Mouse (Mus musculus): ENCODE data around the gene Rgs6. TPM values are rescaled to one million over a fixed set of nuclear protein-coding genes. Genes with fewer than 3 reads are reported as not detected.

The Rgs6 gene
- polyA plus RNA-seq, 1 experiment: 0.14 TPM

DNA sequence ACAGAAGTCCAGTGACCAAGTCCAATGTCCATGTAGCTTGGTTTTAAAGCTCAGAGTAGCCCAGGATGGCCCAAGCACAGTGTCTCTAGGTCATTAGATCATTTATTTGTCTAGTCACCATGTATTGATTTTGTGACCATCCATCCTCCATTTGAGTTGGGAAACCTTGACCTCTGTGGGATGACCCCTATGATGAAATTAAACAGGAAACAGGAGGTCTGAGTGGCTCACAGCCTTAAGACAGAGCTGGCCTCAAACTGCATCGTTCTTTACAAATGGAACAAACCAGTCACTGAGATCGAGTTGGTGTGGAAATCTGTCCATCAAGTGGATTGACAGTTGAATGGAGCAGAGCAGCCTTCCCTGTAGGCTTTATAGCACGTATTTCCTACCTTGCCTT, 536.0 kb downstream of the Rgs6 start:
- Histone ChIP-seq H3K36me3 (ENCODE audit: control insufficient read depth, insufficient read depth, low read length) (no peaks in the 10 kb centered on the region), H3K27ac (ENCODE audit: insufficient read depth, low read length) (no peak overlapping the region), H3K4me3 (ENCODE audit: extremely low read depth, insufficient read depth, insufficient read length) (no peak overlapping the region), H3K27me3 (ENCODE audit: control insufficient read depth, insufficient read depth, low read length) (no peaks in the 10 kb centered on the region), H3K4me1 (ENCODE audit: control insufficient read depth, insufficient read depth, insufficient read length) (no peaks in the 10 kb centered on the region)
- 38% methylated on average over 3 of the region's 3 CpGs for WGBS
- no peak for DNase-seq (ENCODE audit: low read depth in 1 of 2, low spot score in 2 of 2)
- TF ChIP-seq CTCF (IDR thresholded peaks at IDR 0.05; ENCODE audit: extremely low read depth, insufficient read depth, insufficient read length, insufficient replicate concordance) (no peak), POLR2A (IDR thresholded peaks at IDR 0.05; ENCODE audit: low read depth, low read length) (no peak)

DNA sequence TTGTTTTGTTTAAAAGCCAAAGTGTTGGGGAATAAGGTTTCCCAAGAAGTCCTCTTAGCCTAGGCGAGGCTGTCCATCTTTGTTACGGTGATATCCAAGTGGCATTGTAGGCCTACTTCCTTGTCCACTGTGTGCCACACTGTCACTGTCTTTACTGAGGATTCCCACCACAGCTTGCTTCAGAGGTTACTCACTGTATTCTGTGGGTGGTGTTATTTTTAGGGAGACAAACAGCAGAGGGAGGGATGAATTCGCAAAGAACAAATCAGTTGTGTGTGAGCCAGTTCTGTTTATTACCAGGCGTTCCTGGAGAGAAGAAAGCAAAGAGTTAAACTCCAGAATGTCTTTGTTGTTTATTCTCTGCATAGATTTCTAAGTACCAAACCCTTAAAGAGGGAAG, 537.2 kb downstream of the Rgs6 start:
- no peak overlapping the region for H3K4me3 ChIP-seq (ENCODE audit: extremely low read depth, insufficient read depth, insufficient read length)
- H3K4me1 ChIP-seq (ENCODE audit: control insufficient read depth, insufficient read depth, insufficient read length): no peaks in the 10 kb centered on the region
- no peak overlapping the region for H3K27ac ChIP-seq (ENCODE audit: insufficient read depth, low read length)
- H3K36me3 ChIP-seq (ENCODE audit: control insufficient read depth, insufficient read depth, low read length): no peaks in the 10 kb centered on the region
- no peak for TF ChIP-seq POLR2A (IDR thresholded peaks at IDR 0.05; ENCODE audit: low read depth, low read length)
- no peak for TF ChIP-seq CTCF (IDR thresholded peaks at IDR 0.05; ENCODE audit: extremely low read depth, insufficient read depth, insufficient read length, insufficient replicate concordance)
- no peaks in the 10 kb centered on the region for H3K27me3 ChIP-seq (ENCODE audit: control insufficient read depth, insufficient read depth, low read length)
- no peak for DNase-seq (ENCODE audit: low read depth in 1 of 2, low spot score in 2 of 2)
- WGBS: 88% methylated on average over 4 of the region's 4 CpGs

DNA sequence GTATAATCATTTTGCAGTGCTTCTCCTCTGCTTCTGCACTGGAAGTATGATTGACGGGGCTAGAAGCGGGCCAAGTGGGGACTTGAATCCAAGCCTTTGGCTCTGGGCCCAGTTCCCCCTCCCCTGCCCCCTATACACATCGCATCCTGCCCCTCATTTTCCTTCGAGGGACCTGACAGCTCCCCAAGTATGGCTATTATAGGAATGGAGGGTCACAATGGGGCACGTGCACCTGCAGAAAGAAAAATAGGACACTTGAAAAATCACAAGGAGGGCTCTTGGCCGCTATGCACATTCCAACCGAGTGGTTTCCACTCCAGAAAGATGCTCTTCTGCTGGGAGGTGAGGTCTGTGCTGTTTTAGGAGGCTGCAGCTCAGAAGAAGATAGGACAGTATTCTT, 538.8 kb downstream of the Rgs6 start:
- TF ChIP-seq POLR2A (IDR thresholded peaks at IDR 0.05; ENCODE audit: low read depth, low read length) (no peak), CTCF (IDR thresholded peaks at IDR 0.05; ENCODE audit: extremely low read depth, insufficient read depth, insufficient read length, insufficient replicate concordance) (no peak)
- Histone ChIP-seq H3K4me1 (ENCODE audit: control insufficient read depth, insufficient read depth, insufficient read length) (no peaks in the 10 kb centered on the region), H3K36me3 (ENCODE audit: control insufficient read depth, insufficient read depth, low read length) (no peaks in the 10 kb centered on the region), H3K27me3 (ENCODE audit: control insufficient read depth, insufficient read depth, low read length) (no peaks in the 10 kb centered on the region), H3K27ac (ENCODE audit: insufficient read depth, low read length) (no peak overlapping the region), H3K4me3 (ENCODE audit: extremely low read depth, insufficient read depth, insufficient read length) (no peak overlapping the region)
- no peak for DNase-seq (ENCODE audit: low read depth in 1 of 2, low spot score in 2 of 2)
- WGBS: 80% methylated on average over 7 of the region's 7 CpGs

DNA sequence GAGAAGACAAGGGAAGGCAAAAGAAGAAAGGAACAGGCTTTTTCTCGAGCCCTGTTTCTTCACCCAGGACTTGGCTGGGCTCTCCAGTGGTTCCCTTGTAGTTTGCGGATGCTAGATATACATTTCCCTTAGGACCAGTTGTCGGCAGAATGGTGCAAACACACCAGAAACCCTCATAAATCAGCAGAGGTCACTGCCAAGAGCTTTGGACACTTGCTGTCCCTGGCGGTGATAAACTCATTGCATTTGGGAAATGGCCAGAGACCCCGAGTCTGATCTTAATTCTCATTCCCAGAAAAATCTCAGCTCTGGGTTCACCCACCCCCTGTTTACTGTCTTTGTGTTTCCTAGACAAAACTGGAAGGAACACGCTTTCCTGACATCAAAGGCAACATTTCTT, 539.9 kb downstream of the Rgs6 start:
- no peaks in the 10 kb centered on the region for H3K27me3 ChIP-seq (ENCODE audit: control insufficient read depth, insufficient read depth, low read length)
- H3K4me1 ChIP-seq (ENCODE audit: control insufficient read depth, insufficient read depth, insufficient read length): no peaks in the 10 kb centered on the region
- TF ChIP-seq POLR2A (IDR thresholded peaks at IDR 0.05; ENCODE audit: low read depth, low read length) (no peak), CTCF (IDR thresholded peaks at IDR 0.05; ENCODE audit: extremely low read depth, insufficient read depth, insufficient read length, insufficient replicate concordance) (no peak)
- WGBS: 66% methylated on average over 6 of the region's 6 CpGs
- no peaks in the 10 kb centered on the region for H3K36me3 ChIP-seq (ENCODE audit: control insufficient read depth, insufficient read depth, low read length)
- no peak overlapping the region for H3K27ac ChIP-seq (ENCODE audit: insufficient read depth, low read length)
- no peak overlapping the region for H3K4me3 ChIP-seq (ENCODE audit: extremely low read depth, insufficient read depth, insufficient read length)
- DNase-seq (ENCODE audit: low read depth in 1 of 2, low spot score in 2 of 2): no peak

DNA sequence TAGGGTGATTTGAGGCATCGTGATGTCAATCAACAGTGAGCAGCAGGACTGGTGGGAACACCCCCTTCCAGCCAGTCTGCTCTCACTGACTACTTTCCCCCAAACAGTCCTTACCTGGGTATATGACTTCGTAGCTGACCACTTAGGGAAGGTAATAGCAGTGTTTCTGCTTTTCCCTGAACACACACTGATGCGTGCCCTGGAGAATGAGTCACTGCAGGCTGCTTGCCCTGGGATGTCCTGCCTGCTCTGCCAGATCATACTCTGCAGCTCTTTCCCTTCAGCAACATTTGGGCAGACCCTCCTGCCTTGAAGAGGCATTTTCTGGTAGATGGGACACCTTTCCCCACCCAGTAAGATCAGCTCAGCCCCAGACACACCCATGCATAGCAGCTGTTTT, 540.5 kb downstream of the Rgs6 start:
- DNase-seq (ENCODE audit: low read depth in 1 of 2, low spot score in 2 of 2): no peak
- no peak overlapping the region for H3K4me3 ChIP-seq (ENCODE audit: extremely low read depth, insufficient read depth, insufficient read length)
- no peaks in the 10 kb centered on the region for H3K27me3 ChIP-seq (ENCODE audit: control insufficient read depth, insufficient read depth, low read length)
- no peaks in the 10 kb centered on the region for H3K4me1 ChIP-seq (ENCODE audit: control insufficient read depth, insufficient read depth, insufficient read length)
- WGBS: 83% methylated on average over 3 of the region's 3 CpGs
- no peaks in the 10 kb centered on the region for H3K36me3 ChIP-seq (ENCODE audit: control insufficient read depth, insufficient read depth, low read length)
- no peak overlapping the region for H3K27ac ChIP-seq (ENCODE audit: insufficient read depth, low read length)
- TF ChIP-seq POLR2A (IDR thresholded peaks at IDR 0.05; ENCODE audit: low read depth, low read length) (no peak), CTCF (IDR thresholded peaks at IDR 0.05; ENCODE audit: extremely low read depth, insufficient read depth, insufficient read length, insufficient replicate concordance) (no peak)

DNA sequence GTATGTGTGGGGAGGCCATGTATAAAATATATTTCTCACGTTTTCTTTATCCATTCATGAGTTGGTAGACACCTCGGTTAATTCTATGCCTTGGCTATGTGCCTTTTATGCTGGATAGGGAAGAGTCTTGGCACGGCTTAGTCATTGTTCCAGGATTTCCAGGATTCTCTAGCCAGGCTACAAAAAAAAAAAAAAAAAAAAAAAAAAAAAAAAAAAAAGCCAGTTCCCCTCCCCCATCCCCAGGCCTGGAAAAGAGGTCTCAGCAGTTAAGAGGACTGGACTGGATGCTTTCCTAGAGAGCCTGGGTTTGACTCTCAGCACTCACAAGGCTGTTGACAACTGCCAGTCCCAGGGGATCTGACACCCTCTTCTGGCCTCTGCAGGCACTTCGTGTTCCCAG, 543.3 kb downstream of the Rgs6 start:
- no peak for DNase-seq (ENCODE audit: low read depth in 1 of 2, low spot score in 2 of 2)
- Histone ChIP-seq H3K36me3 (ENCODE audit: control insufficient read depth, insufficient read depth, low read length) (no peaks in the 10 kb centered on the region), H3K4me1 (ENCODE audit: control insufficient read depth, insufficient read depth, insufficient read length) (no peaks in the 10 kb centered on the region), H3K27ac (ENCODE audit: insufficient read depth, low read length) (no peak overlapping the region), H3K27me3 (ENCODE audit: control insufficient read depth, insufficient read depth, low read length) (no peaks in the 10 kb centered on the region), H3K4me3 (ENCODE audit: extremely low read depth, insufficient read depth, insufficient read length) (no peak overlapping the region)
- no peak for TF ChIP-seq CTCF (IDR thresholded peaks at IDR 0.05; ENCODE audit: extremely low read depth, insufficient read depth, insufficient read length, insufficient replicate concordance)
- TF ChIP-seq POLR2A (IDR thresholded peaks at IDR 0.05; ENCODE audit: low read depth, low read length): no peak
- 80% methylated on average over 4 of the region's 4 CpGs for WGBS

DNA sequence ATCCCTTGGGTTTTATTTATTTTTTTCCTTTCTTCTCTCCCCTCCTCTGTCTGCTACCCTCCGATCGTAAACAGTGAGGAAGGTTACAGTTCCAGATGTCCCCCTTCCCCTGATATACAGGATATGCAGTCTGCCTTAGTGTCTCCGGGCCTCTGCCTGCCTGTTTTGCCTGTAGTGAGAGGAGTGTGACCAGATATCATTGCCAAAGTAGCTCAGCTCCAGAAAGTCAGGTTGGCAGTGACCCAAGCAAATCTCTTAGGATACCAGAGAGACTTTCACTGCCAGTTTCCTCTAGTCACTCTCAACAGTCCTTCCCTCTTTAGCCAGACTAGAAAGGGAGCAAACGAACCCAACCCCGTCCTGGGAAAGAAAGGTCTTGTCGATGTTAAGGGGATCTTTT, 545.7 kb downstream of the Rgs6 start:
- no peak overlapping the region for H3K27ac ChIP-seq (ENCODE audit: insufficient read depth, low read length)
- DNase-seq (ENCODE audit: low read depth in 1 of 2, low spot score in 2 of 2): no peak
- 67% methylated on average over 6 of the region's 6 CpGs for WGBS
- no peaks in the 10 kb centered on the region for H3K36me3 ChIP-seq (ENCODE audit: control insufficient read depth, insufficient read depth, low read length)
- no peaks in the 10 kb centered on the region for H3K4me1 ChIP-seq (ENCODE audit: control insufficient read depth, insufficient read depth, insufficient read length)
- no peaks in the 10 kb centered on the region for H3K27me3 ChIP-seq (ENCODE audit: control insufficient read depth, insufficient read depth, low read length)
- no peak for TF ChIP-seq CTCF (IDR thresholded peaks at IDR 0.05; ENCODE audit: extremely low read depth, insufficient read depth, insufficient read length, insufficient replicate concordance)
- no peak for TF ChIP-seq POLR2A (IDR thresholded peaks at IDR 0.05; ENCODE audit: low read depth, low read length)
- H3K4me3 ChIP-seq (ENCODE audit: extremely low read depth, insufficient read depth, insufficient read length): no peak overlapping the region

Measured in spleen, adult 2 months (tissue).